Mouse (Mus musculus): ENCODE measurements around the gene Prrt2.

The Prrt2 gene

DNA sequence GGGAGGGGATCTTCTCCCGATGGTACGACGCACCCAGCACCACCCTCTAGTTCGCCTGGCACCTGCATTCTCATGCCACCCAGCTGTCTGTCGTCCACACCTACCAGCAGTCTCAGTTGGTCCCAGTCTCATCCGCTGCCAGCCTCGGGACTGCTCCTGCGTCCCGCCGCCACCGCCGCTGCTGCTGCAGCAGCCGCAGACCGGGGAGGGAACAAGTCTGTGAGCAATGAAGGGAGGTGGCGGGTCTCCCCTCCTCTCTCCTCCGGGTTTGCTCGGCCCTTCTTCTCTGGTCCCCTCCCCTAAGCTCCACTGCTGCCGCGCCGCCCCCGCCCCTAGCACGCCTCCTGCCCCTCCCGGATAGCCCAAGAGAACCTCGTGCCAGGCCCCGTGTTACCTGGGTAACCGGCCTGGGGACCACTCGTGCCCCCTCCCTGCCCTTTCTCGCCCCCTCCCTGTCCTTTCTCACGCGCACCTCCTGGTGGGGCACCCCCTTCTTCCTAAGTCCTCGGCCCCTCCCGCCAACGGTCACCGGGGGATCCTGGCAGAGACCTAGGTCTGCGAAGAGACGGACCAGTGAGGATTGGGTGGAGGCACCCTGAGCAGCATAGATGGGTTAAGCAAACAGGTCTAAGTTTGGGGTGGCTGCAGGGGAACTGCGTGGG is at the start of gene Prrt2, which contains the start of gene Gm42742:
Gene Prrt2 (minus strand): TSS at position 311 of the 662 bp plus-strand sequence.
Gene Gm42742 (minus strand): TSS at position 197 of the 662 bp plus-strand sequence.
- DNase-seq (ENCODE audit: low spot score in 2 of 2), result peak; percentile 64 to 71

DNA sequence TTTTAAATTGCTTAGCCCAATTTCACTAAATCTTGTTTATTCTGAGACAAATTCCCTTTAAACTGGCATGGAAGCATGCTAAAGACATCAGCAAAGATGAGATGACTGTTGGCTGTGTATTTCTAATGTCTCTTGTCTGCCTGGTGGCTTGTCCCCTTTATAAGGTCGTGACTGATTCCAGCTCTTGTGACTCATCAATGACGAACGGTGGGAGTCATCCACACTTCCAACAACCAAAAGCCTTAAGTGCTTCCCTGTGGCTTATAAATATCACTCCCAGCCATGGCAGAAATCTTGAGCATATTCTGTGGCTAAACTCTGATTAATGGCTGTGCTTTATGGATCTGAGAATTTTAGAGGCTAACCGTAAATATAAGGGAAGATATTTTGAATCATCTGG is 45.3 kb upstream of the Prrt2 start:
- no peak for DNase-seq (ENCODE audit: low spot score in 2 of 2)

- no peak for DNase-seq (ENCODE audit: low spot score in 2 of 2)
Measured at GRCm38 (mm10) chr7:127065538-127065937, 44.5 kb upstream of the Prrt2 start.

DNA sequence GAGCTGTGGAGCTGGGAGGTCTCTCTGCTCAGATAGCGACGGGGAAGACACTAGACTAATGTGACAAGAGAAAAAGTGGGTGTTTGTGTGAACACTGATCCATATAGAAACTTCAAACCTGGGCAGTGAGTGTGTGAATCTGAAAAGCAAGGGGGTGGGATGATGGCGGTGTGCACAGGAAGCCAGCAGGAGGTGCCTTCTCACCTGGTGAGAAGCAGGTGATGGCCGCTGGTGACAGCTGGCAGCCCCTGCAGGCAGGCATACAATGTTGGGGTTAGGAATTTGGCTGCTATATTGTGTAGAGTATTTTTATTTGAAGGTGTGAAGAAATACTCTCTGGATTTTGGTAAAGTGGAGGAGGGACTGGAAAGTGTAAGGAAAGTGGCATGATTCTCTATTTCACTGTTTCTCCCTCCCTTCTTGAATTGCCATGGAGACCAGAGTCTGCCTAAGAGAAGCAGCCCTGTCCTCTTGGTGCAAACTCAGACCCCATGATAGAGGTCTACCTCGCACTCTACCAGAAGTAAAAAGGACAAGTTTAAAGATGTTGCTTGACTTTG is 34.1 kb upstream of the Prrt2 start:
- peak; percentile 8 to 20 for DNase-seq (ENCODE audit: low spot score in 2 of 2)

- DNase-seq (ENCODE audit: low spot score in 2 of 2), result peak; percentile 89 to 94
Measured at GRCm38 (mm10) chr7:127041851-127042672, 21.1 kb upstream of the Prrt2 start, which contains the start of gene Kif22. Kif22 (minus strand) TSS chr7:127042471.

DNA sequence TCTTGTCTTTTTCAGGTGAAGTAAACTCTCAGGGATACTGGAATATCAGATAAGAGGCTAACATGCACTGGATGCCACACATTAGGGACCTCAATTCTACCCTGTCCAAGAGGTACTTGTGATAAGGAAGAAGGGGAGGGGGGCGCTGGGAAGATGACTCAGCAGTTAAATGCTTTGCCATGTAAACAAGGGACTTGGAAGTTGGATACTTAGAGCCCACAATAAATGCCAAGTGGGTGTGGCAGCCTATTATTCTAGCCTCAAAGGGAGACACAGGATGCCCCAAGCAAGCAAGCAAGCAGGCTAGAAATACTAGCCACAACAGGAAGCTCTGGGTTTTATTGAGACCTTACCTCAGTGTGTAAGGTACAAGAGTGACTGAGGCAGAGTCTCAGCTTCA is 10.2 kb upstream of the Prrt2 start:
- no peak for DNase-seq (ENCODE audit: low spot score in 2 of 2)

DNA sequence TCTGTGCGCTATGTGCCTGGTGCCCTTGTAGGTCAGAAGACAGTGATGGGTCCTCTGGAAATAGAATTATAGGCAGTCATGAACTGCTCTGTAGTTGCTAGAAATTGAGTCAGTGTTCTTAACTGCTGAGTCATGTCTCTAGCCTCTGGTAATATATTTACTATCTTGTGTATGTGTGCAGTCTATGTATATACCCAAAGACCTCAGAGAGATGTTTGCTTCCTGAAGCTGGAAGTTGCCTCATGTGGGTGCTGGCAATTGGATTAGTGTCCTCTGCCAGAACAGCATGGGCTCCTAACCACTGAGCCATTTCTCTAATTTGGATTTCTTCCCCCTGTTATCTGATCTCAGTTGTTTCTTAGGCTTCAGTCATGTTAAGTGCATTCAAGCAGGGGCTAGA is 9.2 kb upstream of the Prrt2 start:
- no peak for DNase-seq (ENCODE audit: low spot score in 2 of 2)

- DNase-seq (ENCODE audit: low spot score in 2 of 2), result peak in 1 of 2 experiments; percentile 28
Measured at GRCm38 (mm10) chr7:127027885-127028284, 6.9 kb upstream of the Prrt2 start.

DNA sequence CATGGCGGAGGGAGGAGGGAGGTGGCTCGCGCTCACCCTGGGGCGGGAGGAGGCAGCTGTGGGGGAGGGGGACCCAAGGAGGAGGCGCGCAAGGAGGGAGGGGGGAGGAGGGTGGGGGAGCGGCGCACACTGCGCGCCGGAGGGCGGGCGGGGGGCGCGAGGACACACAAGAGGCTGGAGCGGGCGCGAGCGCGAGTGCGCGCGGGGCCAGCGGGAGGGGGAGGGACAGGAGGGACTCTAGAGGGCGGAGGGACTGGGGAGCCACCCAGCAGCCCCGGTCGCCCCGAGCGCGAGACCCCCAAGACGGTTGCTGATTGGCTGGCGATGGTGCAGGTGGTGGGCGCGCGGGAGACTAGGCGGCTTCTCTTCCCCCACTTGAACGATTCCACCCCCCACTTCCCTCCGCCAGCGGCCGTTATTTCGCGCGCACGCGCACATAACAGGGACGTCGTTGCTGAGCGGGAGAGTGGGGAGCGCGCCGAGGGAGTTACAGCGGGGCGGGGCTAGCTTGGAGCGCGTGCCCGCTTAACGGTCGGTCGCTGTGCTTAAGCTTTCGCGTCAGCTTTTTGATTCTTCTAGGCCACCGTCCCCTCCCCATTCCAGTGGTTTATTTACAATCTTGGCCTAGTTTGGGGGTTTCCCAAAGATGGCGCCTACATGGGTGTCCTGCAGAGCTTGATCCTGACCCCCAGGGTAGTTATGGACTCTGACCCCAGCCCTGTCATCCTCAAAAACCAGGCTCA is 6.1 kb upstream of the Prrt2 start, which contains the start of gene Maz:
Gene Maz (minus strand): TSS at position 54 of the 743 bp plus-strand sequence.
- peak; percentile 99 to 100 for DNase-seq (ENCODE audit: low spot score in 2 of 2)

DNA sequence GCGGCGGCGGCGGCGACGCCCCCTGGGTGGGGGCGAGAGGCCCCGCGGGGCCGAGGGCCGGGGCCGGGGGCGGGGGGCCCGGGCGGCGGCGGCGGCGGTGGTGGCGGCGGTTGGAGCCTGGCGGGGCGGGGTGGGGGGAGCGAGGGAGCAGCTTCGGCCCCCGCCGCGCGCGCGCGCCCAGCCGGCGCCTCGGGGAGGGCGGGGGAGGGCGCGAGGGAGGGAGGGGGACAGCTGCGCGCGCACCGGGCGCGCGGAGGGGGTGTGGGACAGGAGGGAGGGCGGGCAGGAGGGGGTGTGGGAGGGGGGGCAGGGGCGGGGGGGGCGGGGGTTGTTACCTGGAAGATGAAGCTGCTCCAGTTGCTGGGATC is 5.6 kb upstream of the Prrt2 start:
- peak in 1 of 2 experiments; percentile 39 for DNase-seq (ENCODE audit: low spot score in 2 of 2)

DNA sequence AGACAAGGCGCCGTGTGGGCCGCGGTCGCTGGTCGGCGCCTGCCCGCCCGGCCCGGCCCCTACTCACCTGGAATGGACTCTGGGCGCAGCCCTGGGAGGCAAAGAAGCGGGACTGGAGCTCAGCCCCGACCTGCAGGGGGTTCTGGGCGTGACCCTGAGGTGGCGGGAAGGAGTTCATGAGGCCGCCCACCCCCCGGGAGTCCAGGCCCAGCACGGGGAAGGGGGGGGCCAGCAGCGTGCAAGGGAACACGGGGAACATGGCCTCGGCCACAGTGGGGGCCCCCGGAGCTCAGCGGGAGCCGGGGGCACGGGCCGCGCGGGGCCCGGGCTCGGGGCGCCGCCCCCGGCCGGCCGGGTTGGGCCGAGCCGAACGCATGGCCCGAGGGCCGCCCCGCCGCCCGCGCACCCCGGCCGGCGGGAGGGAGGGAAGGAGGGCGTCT is 5.2 kb upstream of the Prrt2 start:
- peak; percentile 33 to 44 for DNase-seq (ENCODE audit: low spot score in 2 of 2)

DNA sequence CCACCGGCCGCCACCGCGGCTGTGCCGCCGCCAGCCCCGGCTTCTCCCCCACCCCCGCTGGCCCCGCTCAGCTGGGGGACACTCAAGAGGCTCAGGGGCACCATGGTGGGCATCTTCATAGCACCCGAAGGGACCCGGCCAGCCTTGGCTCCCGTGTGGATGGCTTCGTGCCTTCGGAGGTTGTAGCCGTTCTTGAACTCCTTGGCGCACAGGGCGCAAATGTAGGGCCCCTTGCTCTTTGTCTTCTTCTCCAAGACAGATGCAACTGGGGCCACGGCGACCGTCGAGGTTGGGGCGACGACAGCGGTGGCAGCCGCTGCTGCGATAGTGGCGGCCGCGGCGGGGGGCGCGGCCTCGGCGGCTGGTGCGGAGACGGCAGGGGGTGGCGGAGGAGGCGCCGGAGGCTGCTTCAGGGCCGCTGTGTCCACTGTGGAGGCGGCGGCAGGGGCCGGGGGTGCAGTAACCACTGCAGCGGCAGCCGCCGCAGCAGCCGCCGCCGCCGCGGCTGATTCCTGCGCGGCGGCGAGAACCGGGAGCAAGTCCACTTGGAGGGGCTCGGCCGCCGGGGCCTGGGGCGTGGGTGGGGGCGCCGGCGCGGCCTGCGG is 4.6 kb upstream of the Prrt2 start:
- no peak for DNase-seq (ENCODE audit: low spot score in 2 of 2)

DNA sequence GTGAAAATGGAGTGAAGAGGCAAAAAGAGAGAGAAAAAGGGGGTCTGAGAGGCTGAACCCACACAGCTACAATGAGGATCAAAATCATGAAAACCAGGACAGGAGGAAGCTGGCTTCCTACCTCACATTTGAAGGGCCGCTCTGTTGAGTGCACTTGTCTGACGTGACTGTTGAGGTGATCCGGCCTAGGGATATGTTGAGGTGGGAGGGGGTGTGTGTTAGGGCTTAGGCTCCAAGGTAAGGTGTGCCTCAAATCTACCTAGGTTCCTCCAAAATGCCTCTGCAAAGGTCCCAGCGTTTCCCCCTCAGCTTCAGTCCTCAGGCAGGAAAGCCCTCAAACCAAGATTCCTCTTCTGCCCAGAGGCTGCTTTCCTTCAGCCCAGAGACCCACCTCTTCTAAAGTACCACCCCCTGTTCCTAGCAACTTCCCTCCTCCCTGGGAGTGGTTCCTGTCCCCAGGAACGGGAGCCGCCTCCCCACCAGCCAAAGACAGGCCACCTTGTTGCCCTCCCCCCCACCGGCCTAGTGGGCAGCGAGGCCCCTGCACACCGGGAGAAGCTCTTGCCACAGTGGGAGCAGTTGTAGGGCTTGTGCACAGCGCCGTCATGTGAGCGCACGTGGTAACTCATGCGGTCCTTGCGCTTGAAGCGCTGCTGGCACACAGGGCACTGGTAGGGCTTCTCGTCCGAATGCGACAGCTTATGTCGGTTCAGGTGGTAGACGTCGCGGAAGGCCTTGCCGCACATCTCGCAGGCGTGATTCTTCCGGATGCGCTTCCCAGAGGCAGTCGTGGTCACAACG is 3.9 kb upstream of the Prrt2 start:
- DNase-seq (ENCODE audit: low spot score in 2 of 2), result peak; percentile 78 to 83

DNA sequence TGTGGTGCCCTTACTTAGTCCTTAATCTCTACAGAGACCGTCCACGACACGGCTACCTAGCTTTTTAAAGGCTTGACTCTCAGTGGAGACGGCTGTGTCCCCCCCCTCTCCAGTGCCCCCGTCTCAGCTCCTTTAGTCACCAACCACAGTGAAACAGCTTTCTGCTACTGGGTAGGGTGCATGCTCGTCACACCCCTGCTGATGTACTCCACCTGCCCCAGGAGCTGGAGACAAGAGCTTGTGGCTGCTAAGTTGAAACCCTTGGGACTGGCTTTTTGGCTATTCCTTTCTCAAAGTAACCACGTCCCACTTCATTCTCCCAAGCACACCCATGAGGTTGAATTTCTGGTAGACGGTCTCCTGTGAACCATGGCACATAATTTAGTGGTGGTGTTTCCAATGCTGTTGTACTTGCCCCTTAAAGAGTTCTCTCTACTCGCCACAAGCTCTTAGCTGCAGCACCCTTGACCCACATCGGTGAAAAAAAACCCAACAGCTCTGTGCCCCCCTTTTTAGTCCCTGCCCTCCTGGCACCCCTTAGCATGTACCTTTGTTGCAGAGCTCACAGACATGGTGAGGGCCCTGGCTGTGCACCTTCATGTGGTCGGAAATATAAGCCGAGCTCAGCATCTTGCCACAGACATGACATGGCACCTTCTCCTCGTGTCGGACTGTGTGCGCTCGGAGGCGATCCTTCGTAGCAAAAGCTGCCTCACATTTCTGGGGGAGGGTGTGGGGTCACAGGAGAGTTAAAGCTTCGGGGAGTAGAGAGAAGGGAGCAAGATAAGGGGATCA is 3.1 kb upstream of the Prrt2 start:
- no peak for DNase-seq (ENCODE audit: low spot score in 2 of 2)

GRCm38 (mm10) chr7:127023272-127023691 is 2.3 kb upstream of the Prrt2 start:
- DNase-seq (ENCODE audit: low spot score in 2 of 2), result no peak

DNA sequence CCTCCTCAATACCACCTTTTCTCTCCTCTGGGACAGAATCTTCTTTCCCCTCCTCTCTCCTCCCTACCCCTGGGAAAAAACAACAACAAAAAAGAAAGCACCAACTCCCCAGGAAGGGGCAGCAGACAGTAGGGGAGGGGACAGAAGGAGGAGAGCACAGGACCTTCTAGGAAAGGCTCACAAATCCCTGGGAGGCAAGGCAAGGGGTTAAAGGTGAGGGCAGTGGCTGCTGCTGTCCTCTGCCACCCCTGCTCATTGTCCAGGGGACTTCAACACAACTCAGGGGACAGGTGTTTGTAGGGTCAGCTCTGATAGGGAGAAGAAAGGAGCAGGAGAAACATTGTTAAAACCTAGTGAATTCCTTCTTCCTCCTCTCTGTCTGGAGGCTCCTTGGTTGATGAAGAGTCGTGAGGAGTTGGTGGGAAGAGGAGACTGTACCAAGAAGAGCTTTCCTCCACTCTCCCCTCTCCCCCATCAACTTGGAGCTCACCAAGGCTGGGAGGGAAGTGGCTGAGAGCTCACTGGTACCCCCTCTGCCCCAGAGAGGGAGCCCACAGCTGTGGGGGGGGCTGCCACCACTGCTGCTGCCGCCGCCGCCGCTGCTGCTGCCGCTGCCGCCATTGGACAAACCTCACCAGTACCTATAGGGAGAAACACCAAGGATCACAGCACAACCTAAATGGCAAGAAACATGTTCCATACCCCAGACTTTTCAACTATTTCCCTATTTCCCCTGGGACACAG is 1.7 kb upstream of the Prrt2 start:
- DNase-seq (ENCODE audit: low spot score in 2 of 2), result no peak

DNA sequence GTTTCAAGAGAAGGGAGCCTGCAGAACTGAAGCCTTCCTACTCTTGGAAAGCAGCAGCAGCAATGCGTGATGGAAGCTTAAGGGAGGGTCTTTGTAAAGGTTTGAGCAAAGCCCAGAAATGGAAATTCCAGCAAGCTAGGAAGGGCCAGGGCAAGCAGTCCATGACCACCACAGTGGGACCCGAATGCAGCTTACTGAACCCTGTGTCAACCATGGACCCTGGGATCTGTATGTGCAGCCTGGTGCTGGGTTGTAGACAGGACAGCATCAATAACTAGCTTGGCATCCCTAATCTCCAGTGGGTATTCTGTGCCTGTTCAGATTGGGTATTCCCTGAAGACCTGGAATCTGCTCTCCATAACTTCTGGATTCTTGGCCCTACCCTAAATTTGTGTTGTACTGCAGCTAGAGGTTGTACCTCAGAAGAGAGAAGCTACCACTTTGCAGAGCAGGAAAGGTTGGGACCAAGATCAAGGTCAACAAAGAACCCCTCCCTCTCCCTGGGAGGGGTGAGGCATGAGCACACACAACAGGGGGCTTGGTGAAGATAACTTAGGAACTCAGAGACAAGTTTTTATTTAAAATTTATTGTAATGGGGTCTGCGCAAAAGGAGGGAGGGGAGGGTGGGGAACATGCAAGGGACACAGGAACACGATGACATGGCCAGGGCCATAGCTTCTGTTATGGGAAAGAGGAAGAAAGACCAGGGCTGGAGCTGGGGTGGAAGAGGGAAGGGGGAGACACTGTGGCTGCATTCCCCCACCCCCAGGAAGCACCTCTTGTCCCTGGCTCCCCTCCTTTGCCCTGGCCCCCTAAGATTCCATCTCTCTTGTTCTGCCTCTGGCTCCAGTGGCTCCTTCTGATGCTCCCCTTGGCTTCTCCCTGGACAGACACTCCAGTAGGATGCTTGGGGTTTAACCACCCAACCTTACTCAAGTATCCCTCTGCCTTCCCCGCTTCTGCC is 834 bp upstream of the Prrt2 start:
- DNase-seq (ENCODE audit: low spot score in 2 of 2), result no peak

- DNase-seq (ENCODE audit: low spot score in 2 of 2), result peak; percentile 22 to 35
Measured at GRCm38 (mm10) chr7:127020491-127020890, 520 bp downstream of the Prrt2 start.

Data from right cerebral cortex, adult 2 months (tissue).